Mouse (Mus musculus): ENCODE results near the gene Trappc6b. TPM values are rescaled to one million over a fixed set of nuclear protein-coding genes. Genes with fewer than 3 reads are reported as not detected.

Gene Trappc6b
- polyA plus RNA-seq, 1 experiment from 2014 or later: 52.6 TPM

- ATAC-seq (replicated peaks; ENCODE audit: insufficient number of reproducible peaks, low FRiP score, low TSS enrichment, low read depth) (no peak), DNase-seq (ENCODE audit: low spot score) (no peak)
- Histone ChIP-seq H3K9me3 (replicated peaks; ENCODE audit: control insufficient read depth, low read length) (no peaks in the 10 kb centered on the region), H3K9ac (replicated peaks; ENCODE audit: low read length) (no peak overlapping the region), H3K4me2 (ENCODE audit: low read depth, low read length) (no peak overlapping the region), H3K4me3 (ENCODE audit: low read depth, low read length) (no peak overlapping the region), H3K36me3 (replicated peaks; ENCODE audit: control insufficient read depth, insufficient read depth, low read depth, low read length) (no peaks in the 10 kb centered on the region; the same call in 1 of the 2 replicates), H3K27ac (replicated peaks; ENCODE audit: low read depth, low read length) (no peak overlapping the region), H3K27me3 (ENCODE audit: control insufficient read depth, insufficient read depth, low read length) (no peaks in the 10 kb centered on the region), H3K4me1 (ENCODE audit: control insufficient read depth, insufficient read depth, low read length) (no peaks in the 10 kb centered on the region)
- 93% methylated on average over 5 of the region's 5 CpGs for WGBS
These were observed 8.1 kb downstream of the Trappc6b start for GRCm38 (mm10) chr12:59053166-59053565.

GRCm38 (mm10) chr12:59052470-59052869 is 8.8 kb downstream of the Trappc6b start:
- H3K27me3 ChIP-seq (ENCODE audit: control insufficient read depth, insufficient read depth, low read length): no peaks in the 10 kb centered on the region
- H3K36me3 ChIP-seq (replicated peaks; ENCODE audit: control insufficient read depth, insufficient read depth, low read depth, low read length): no peaks in the 10 kb centered on the region; the same call in 1 of the 2 replicates
- ATAC-seq (replicated peaks; ENCODE audit: insufficient number of reproducible peaks, low FRiP score, low TSS enrichment, low read depth) (no peak), DNase-seq (ENCODE audit: low spot score) (no peak)
- no peak overlapping the region for H3K4me2 ChIP-seq (ENCODE audit: low read depth, low read length)
- WGBS: 92% methylated on average over 3 of the region's 3 CpGs
- H3K27ac ChIP-seq (replicated peaks; ENCODE audit: low read depth, low read length): no peak overlapping the region
- H3K4me3 ChIP-seq (ENCODE audit: low read depth, low read length): no peak overlapping the region
- H3K9me3 ChIP-seq (replicated peaks; ENCODE audit: control insufficient read depth, low read length): no peaks in the 10 kb centered on the region
- no peak overlapping the region for H3K9ac ChIP-seq (replicated peaks; ENCODE audit: low read length)
- no peaks in the 10 kb centered on the region for H3K4me1 ChIP-seq (ENCODE audit: control insufficient read depth, insufficient read depth, low read length)

- Histone ChIP-seq H3K36me3 (replicated peaks; ENCODE audit: control insufficient read depth, insufficient read depth, low read depth, low read length) (peaks cover 2% of the 10 kb centered on the region; the same call in 1 of the 2 replicates), H3K4me1 (ENCODE audit: control insufficient read depth, insufficient read depth, low read length) (no peaks in the 10 kb centered on the region), H3K9ac (replicated peaks; ENCODE audit: low read length) (no peak overlapping the region), H3K27ac (replicated peaks; ENCODE audit: low read depth, low read length) (no peak overlapping the region), H3K4me2 (ENCODE audit: low read depth, low read length) (no peak overlapping the region), H3K4me3 (ENCODE audit: low read depth, low read length) (no peak overlapping the region), H3K27me3 (ENCODE audit: control insufficient read depth, insufficient read depth, low read length) (no peaks in the 10 kb centered on the region), H3K9me3 (replicated peaks; ENCODE audit: control insufficient read depth, low read length) (no peaks in the 10 kb centered on the region)
- 17% methylated on average over 7 of the region's 7 CpGs for WGBS
- ATAC-seq (replicated peaks; ENCODE audit: insufficient number of reproducible peaks, low FRiP score, low TSS enrichment, low read depth) (no peak; the same call in 1 of the 2 replicates), DNase-seq (ENCODE audit: low spot score) (no peak)
These were observed 20.4 kb downstream of the Trappc6b start for GRCm38 (mm10) chr12:59040851-59041250.

GRCm38 (mm10) chr12:59039971-59040844 is 21.1 kb downstream of the Trappc6b start:
- H3K27ac ChIP-seq (replicated peaks; ENCODE audit: low read depth, low read length): peak overlapping the region; percentile 69

GRCm38 (mm10) chr12:59039162-59039970 is 21.9 kb downstream of the Trappc6b start:
- H3K4me2 ChIP-seq (ENCODE audit: low read depth, low read length): no peak overlapping the region
- no peak overlapping the region; the same call in 1 of the 2 replicates for H3K27ac ChIP-seq (replicated peaks; ENCODE audit: low read depth, low read length)

More at GRCm38 (mm10) chr12:59039971-59040844, 21.1 kb downstream of the Trappc6b start:
- DNase-seq (ENCODE audit: low spot score): peak; percentile 83
- Histone ChIP-seq H3K4me3 (ENCODE audit: low read depth, low read length) (no peak overlapping the region), H3K4me1 (ENCODE audit: control insufficient read depth, insufficient read depth, low read length) (no peaks in the 10 kb centered on the region), H3K9me3 (replicated peaks; ENCODE audit: control insufficient read depth, low read length) (no peaks in the 10 kb centered on the region), H3K27me3 (ENCODE audit: control insufficient read depth, insufficient read depth, low read length) (no peaks in the 10 kb centered on the region), H3K36me3 (replicated peaks; ENCODE audit: control insufficient read depth, insufficient read depth, low read depth, low read length) (peaks cover 2% of the 10 kb centered on the region; the same call in 1 of the 2 replicates), H3K9ac (replicated peaks; ENCODE audit: low read length) (no peak overlapping the region), H3K4me2 (ENCODE audit: low read depth, low read length) (no peak overlapping the region)
- WGBS: under 1% methylated on average over 23 of the region's 23 CpGs
- peak; percentile 92 for ATAC-seq (replicated peaks; ENCODE audit: insufficient number of reproducible peaks, low FRiP score, low TSS enrichment, low read depth)

GRCm38 (mm10) chr12:59032101-59032500 is 29.2 kb downstream of the Trappc6b start:
- H3K4me2 ChIP-seq (ENCODE audit: low read depth, low read length): no peak overlapping the region
- DNase-seq (ENCODE audit: low spot score) (no peak), ATAC-seq (replicated peaks; ENCODE audit: insufficient number of reproducible peaks, low FRiP score, low TSS enrichment, low read depth) (no peak)
- no peaks in the 10 kb centered on the region for H3K27me3 ChIP-seq (ENCODE audit: control insufficient read depth, insufficient read depth, low read length)
- H3K4me1 ChIP-seq (ENCODE audit: control insufficient read depth, insufficient read depth, low read length): no peaks in the 10 kb centered on the region
- no peaks in the 10 kb centered on the region for H3K9me3 ChIP-seq (replicated peaks; ENCODE audit: control insufficient read depth, low read length)
- H3K36me3 ChIP-seq (replicated peaks; ENCODE audit: control insufficient read depth, insufficient read depth, low read depth, low read length): no peaks in the 10 kb centered on the region
- no peak overlapping the region for H3K9ac ChIP-seq (replicated peaks; ENCODE audit: low read length)
- WGBS: 66% methylated on average over 5 of the region's 5 CpGs
- no peak overlapping the region for H3K4me3 ChIP-seq (ENCODE audit: low read depth, low read length)
- H3K27ac ChIP-seq (replicated peaks; ENCODE audit: low read depth, low read length): no peak overlapping the region

More at GRCm38 (mm10) chr12:59039162-59039970, 21.9 kb downstream of the Trappc6b start:
- H3K9ac ChIP-seq (replicated peaks; ENCODE audit: low read length): no peak overlapping the region
- ATAC-seq (replicated peaks; ENCODE audit: insufficient number of reproducible peaks, low FRiP score, low TSS enrichment, low read depth): no peak; the same call in 1 of the 2 replicates
- WGBS: 64% methylated on average over 10 of the region's 10 CpGs
- peak; percentile 5 for DNase-seq (ENCODE audit: low spot score)
- H3K4me1 ChIP-seq (ENCODE audit: control insufficient read depth, insufficient read depth, low read length): no peaks in the 10 kb centered on the region
- no peaks in the 10 kb centered on the region for H3K27me3 ChIP-seq (ENCODE audit: control insufficient read depth, insufficient read depth, low read length)
- peaks cover 2% of the 10 kb centered on the region; the same call in 1 of the 2 replicates for H3K36me3 ChIP-seq (replicated peaks; ENCODE audit: control insufficient read depth, insufficient read depth, low read depth, low read length)
- no peaks in the 10 kb centered on the region for H3K9me3 ChIP-seq (replicated peaks; ENCODE audit: control insufficient read depth, low read length)
- no peak overlapping the region for H3K4me3 ChIP-seq (ENCODE audit: low read depth, low read length)

- peaks cover 3% of the 10 kb centered on the region for H3K36me3 ChIP-seq (replicated peaks; ENCODE audit: control insufficient read depth, insufficient read depth, low read depth, low read length)
These were observed 40.0 kb downstream of the Trappc6b start for GRCm38 (mm10) chr12:59021306-59021705.

More at GRCm38 (mm10) chr12:59021306-59021705, 40.0 kb downstream of the Trappc6b start:
- H3K4me1 ChIP-seq (ENCODE audit: control insufficient read depth, insufficient read depth, low read length): no peaks in the 10 kb centered on the region
- no peak for DNase-seq (ENCODE audit: low spot score)
- H3K27me3 ChIP-seq (ENCODE audit: control insufficient read depth, insufficient read depth, low read length): no peaks in the 10 kb centered on the region
- no peak for ATAC-seq (replicated peaks; ENCODE audit: insufficient number of reproducible peaks, low FRiP score, low TSS enrichment, low read depth)
- no peak overlapping the region for H3K9ac ChIP-seq (replicated peaks; ENCODE audit: low read length)
- no peak overlapping the region for H3K4me2 ChIP-seq (ENCODE audit: low read depth, low read length)
- H3K27ac ChIP-seq (replicated peaks; ENCODE audit: low read depth, low read length): no peak overlapping the region
- WGBS: 90% methylated on average over 4 of the region's 4 CpGs
- H3K9me3 ChIP-seq (replicated peaks; ENCODE audit: control insufficient read depth, low read length): no peaks in the 10 kb centered on the region
- H3K4me3 ChIP-seq (ENCODE audit: low read depth, low read length): no peak overlapping the region

Measured in embryonic facial prominence, embryonic 11.5 days (tissue).